Mouse (Mus musculus) lung, postnatal 36 days (tissue): Measurements from ENCODE around the gene Cnot9.
"Not testable (repeated sequence)": the region's sequence is repeated elsewhere in the genome, so short reads cannot be mapped to it uniquely, and the experiment has no call there.

ENCODE experiments used
- DNase-seq: peaks from one replicate; pipeline ENCODE4 v3.0.0; 2022; ENCODE audit warnings: mixed read lengths

The Cnot9 gene

GRCm38 (mm10) chr1:74505721-74506464, at the start of gene Cnot9:
Cnot9 (plus strand) TSS chr1:74506058.
- peak; percentile 100 for DNase-seq

- DNase-seq, result peak; percentile 73
These were observed 45.6 kb upstream of the Cnot9 start for GRCm38 (mm10) chr1:74460273-74460672.

- no peak for DNase-seq
These were observed 20.1 kb upstream of the Cnot9 start for GRCm38 (mm10) chr1:74485792-74486191.

- DNase-seq, result no peak
These were observed 4.8 kb upstream of the Cnot9 start for GRCm38 (mm10) chr1:74501106-74501505.

- DNase-seq, result no peak
These were observed 501 bp upstream of the Cnot9 start for GRCm38 (mm10) chr1:74505393-74505720.

GRCm38 (mm10) chr1:74506471-74506881, 618 bp downstream of the Cnot9 start:
- no peak for DNase-seq

GRCm38 (mm10) chr1:74507780-74508179, 1.9 kb downstream of the Cnot9 start:
- DNase-seq, result no peak

GRCm38 (mm10) chr1:74511306-74511705, 5.4 kb downstream of the Cnot9 start:
- DNase-seq, result no peak

GRCm38 (mm10) chr1:74512999-74513398, 7.1 kb downstream of the Cnot9 start:
- DNase-seq, result not testable (repeated sequence)

- DNase-seq, result no peak
These were observed 14.0 kb downstream of the Cnot9 start for GRCm38 (mm10) chr1:74519875-74520274.

- no peak for DNase-seq
These were observed 18.9 kb downstream of the Cnot9 start for GRCm38 (mm10) chr1:74524746-74525145.

GRCm38 (mm10) chr1:74528589-74528988, 22.7 kb downstream of the Cnot9 start:
- DNase-seq, result no peak

GRCm38 (mm10) chr1:74538650-74539049, 32.8 kb downstream of the Cnot9 start:
- no peak for DNase-seq

- DNase-seq, result peak; percentile 25
These were observed 36.6 kb downstream of the Cnot9 start, which contains the start of gene Plcd4 for GRCm38 (mm10) chr1:74542451-74542961. Plcd4 (plus strand) TSS chr1:74542888.

- no peak for DNase-seq
These were observed 38.3 kb downstream of the Cnot9 start, which contains the start of gene Usp37 for GRCm38 (mm10) chr1:74544184-74544583. Usp37 (minus strand) TSS chr1:74544284.

- DNase-seq, result no peak
These were observed 53.2 kb downstream of the Cnot9 start for GRCm38 (mm10) chr1:74559061-74559460.

GRCm38 (mm10) chr1:74565834-74566233, 60.0 kb downstream of the Cnot9 start:
- DNase-seq, result no peak

GRCm38 (mm10) chr1:74569739-74570719, 64.2 kb downstream of the Cnot9 start:
- DNase-seq, result no peak
